Mouse (Mus musculus) liver, embryonic 14.5 days (tissue): ENCODE data around the gene Ssh2. TPM values are rescaled to one million over a fixed set of nuclear protein-coding genes. Genes with fewer than 3 reads are reported as not detected.

Source experiments
- ATAC-seq: fragments of 200-750 bp; cut with Nextera tagmentation; 2 replicates; pipeline ENCODE4 v1.8.0; 2017; ENCODE audit warnings: moderate number of reproducible peaks, mild to moderate bottlenecking, moderate library complexity; ENCODE audit not compliant: insufficient read depth
- DNase-seq, 3 experiments: peaks; one replicate each; pipeline ENCODE4 v3.0.0-alpha.2; 2012 to 2013; ENCODE audit warnings: low read depth in 3 of 3, low spot score in 3 of 3
- H3K27ac ChIP-seq: fragments of 300-500 bp; sonication (generic); 2 replicates; pipeline ENCODE4 v1.5.1; 2014; ENCODE audit warnings: moderate library complexity, mild to moderate bottlenecking, control low read depth, inconsistent platforms
- H3K27me3 ChIP-seq: fragments of 300-500 bp; sonication (generic); 2 replicates; pipeline ENCODE4 v1.6.1; 2014; ENCODE audit warnings: mild to moderate bottlenecking, low read length, moderate library complexity; ENCODE audit not compliant: control insufficient read depth, insufficient read depth
- H3K36me3 ChIP-seq: fragments of 300-500 bp; sonication (generic); replicated peaks from 2 replicates; pipeline ENCODE4 v1.6.1; 2014; ENCODE audit warnings: low read depth; ENCODE audit not compliant: control insufficient read depth, insufficient read depth
- H3K4me1 ChIP-seq, 2 experiments: fragments of 200-500 bp in 1 of 2; fragments of 300-500 bp in 1 of 2; sonication (generic) in 1 of 2; replicated peaks; 2 replicates each; pipeline ENCODE4 v1.6.1; 2012 to 2014; ENCODE audit warnings: antibody characterized with exemption in 1 of 2, inconsistent platforms in 1 of 2, low read length in 1 of 2; ENCODE audit not compliant: control insufficient read depth in 2 of 2, insufficient read depth in 2 of 2
- H3K4me2 ChIP-seq: fragments of 300-500 bp; sonication (generic); 2 replicates; pipeline ENCODE4 v1.6.1; 2014; ENCODE audit warnings: low read depth, mild to moderate bottlenecking, control low read depth, moderate library complexity
- H3K4me3 ChIP-seq, 2 experiments: fragments of 200-500 bp in 1 of 2; fragments of 300-500 bp in 1 of 2; sonication (generic) in 1 of 2; 2 replicates each; pipeline ENCODE4 v1.5.1; 2012 to 2014; ENCODE audit warnings: low read depth in 2 of 2, low read length in 2 of 2, mild to moderate bottlenecking in 2 of 2, control low read depth in 1 of 2, inconsistent platforms in 1 of 2, moderate library complexity in 1 of 2; ENCODE audit not compliant: insufficient read depth in 1 of 2
- H3K9ac ChIP-seq: fragments of 300-500 bp; sonication (generic); replicated peaks from 2 replicates; pipeline ENCODE4 v1.6.1; 2014; ENCODE audit warnings: mild to moderate bottlenecking, control low read depth, moderate library complexity
- H3K9me3 ChIP-seq: fragments of 300-500 bp; sonication (generic); 2 replicates; pipeline ENCODE4 v1.6.1; 2016; ENCODE audit warnings: low read length, mixed read lengths; ENCODE audit not compliant: control insufficient read depth
- CTCF ChIP-seq: IDR thresholded peaks from 2 replicates; pipeline ENCODE4 v1.5.1; 2016; ENCODE audit warnings: antibody characterized with exemption, low read depth, control low read depth
- EP300 ChIP-seq: IDR thresholded peaks from 2 replicates; pipeline ENCODE4 v1.6.1; 2016; ENCODE audit warnings: antibody characterized with exemption, low read depth
- WGBS: fragments of 180-500 bp; shearing (Covaris S2); extraction: QIAGEN DNeasy Blood & Tissue Kit; methylation state at CpG from one replicate; pipeline ENCODE4 v1.1.7; 2014; ENCODE audit not compliant: insufficient replicate concordance; 5-methylcytosine and 5-hydroxymethylcytosine counted together
- polyA plus RNA-seq, 2 experiments: library from polyadenylated mRNA; depleted of rRNA in 1 of 2; stranded (reverse) in 1 of 2; unstranded in 1 of 2; fragments of >200 nt; fragmentation: Nextera tagmentation in 1 of 2; extraction: Ambion mirVana in 1 of 2; gene quantifications; 2 replicates each; pipeline versions ENCODE4 v1.2.1 to v1.2.3; 2012 to 2014

Ssh2 gene
- polyA plus RNA-seq, 2 experiments, result 2.5 to 3.6 TPM

GRCm38 (mm10) chr11:77504377-77504776, 288.3 kb downstream of the Ssh2 start:
- ATAC-seq (no peak), DNase-seq (no peak)
- Histone ChIP-seq H3K4me3 (no peak overlapping the region), H3K27me3 (no peaks in the 10 kb centered on the region), H3K9ac (no peak overlapping the region), H3K9me3 (no peaks in the 10 kb centered on the region), H3K36me3 (no peaks in the 10 kb centered on the region; the same call in none of the 2 replicates), H3K27ac (no peak overlapping the region), H3K4me1 (no peaks in the 10 kb centered on the region; a peak in 2 of 4 replicates), H3K4me2 (no peak overlapping the region)
- TF ChIP-seq CTCF (no peak), EP300 (no peak)
- WGBS, result 88% methylated on average over 19 of the region's 19 CpGs

GRCm38 (mm10) chr11:77505291-77505980, 289.3 kb downstream of the Ssh2 start:
- H3K9me3 ChIP-seq, result no peaks in the 10 kb centered on the region
- H3K4me3 ChIP-seq, result no peak overlapping the region
- H3K4me2 ChIP-seq, result no peak overlapping the region
- no peaks in the 10 kb centered on the region; a peak in 2 of 4 replicates for H3K4me1 ChIP-seq
- no peaks in the 10 kb centered on the region for H3K27me3 ChIP-seq
- H3K27ac ChIP-seq, result no peak overlapping the region
- no peaks in the 10 kb centered on the region; the same call in 1 of the 2 replicates for H3K36me3 ChIP-seq
- no peak overlapping the region for H3K9ac ChIP-seq
- WGBS, result 82% methylated on average over 22 of the region's 22 CpGs
- no peak for DNase-seq
- TF ChIP-seq EP300 (no peak), CTCF (no peak)
- ATAC-seq, result no peak

- no peaks in the 10 kb centered on the region; the same call in 1 of the 2 replicates for H3K36me3 ChIP-seq
These were observed 290.2 kb downstream of the Ssh2 start for GRCm38 (mm10) chr11:77506273-77506672.

GRCm38 (mm10) chr11:77506941-77507340, 290.9 kb downstream of the Ssh2 start:
- 76% methylated on average over 6 of the region's 6 CpGs for WGBS
- H3K4me2 ChIP-seq, result no peak overlapping the region
- TF ChIP-seq EP300, result no peak
- no peak for TF ChIP-seq CTCF
- H3K27ac ChIP-seq, result no peak overlapping the region
- H3K4me1 ChIP-seq, result no peaks in the 10 kb centered on the region; a peak in 2 of 4 replicates
- ATAC-seq (no peak), DNase-seq (no peak)
- H3K27me3 ChIP-seq, result no peaks in the 10 kb centered on the region
- no peak overlapping the region for H3K4me3 ChIP-seq
- H3K36me3 ChIP-seq, result no peaks in the 10 kb centered on the region; the same call in 1 of the 2 replicates
- no peaks in the 10 kb centered on the region for H3K9me3 ChIP-seq
- H3K9ac ChIP-seq, result no peak overlapping the region

More at GRCm38 (mm10) chr11:77506273-77506672, 290.2 kb downstream of the Ssh2 start:
- H3K9me3 ChIP-seq, result no peaks in the 10 kb centered on the region
- TF ChIP-seq EP300 (no peak), CTCF (no peak)
- no peaks in the 10 kb centered on the region; a peak in 2 of 4 replicates for H3K4me1 ChIP-seq
- no peak overlapping the region for H3K9ac ChIP-seq
- no peaks in the 10 kb centered on the region for H3K27me3 ChIP-seq
- ATAC-seq (no peak), DNase-seq (no peak)
- no peak overlapping the region for H3K27ac ChIP-seq
- no peak overlapping the region for H3K4me3 ChIP-seq
- 86% methylated on average over 14 of the region's 14 CpGs for WGBS
- H3K4me2 ChIP-seq, result no peak overlapping the region

GRCm38 (mm10) chr11:77507426-77507825, 291.3 kb downstream of the Ssh2 start:
- DNase-seq (no peak), ATAC-seq (no peak)
- no peak overlapping the region for H3K4me2 ChIP-seq
- no peaks in the 10 kb centered on the region for H3K9me3 ChIP-seq
- H3K27ac ChIP-seq, result no peak overlapping the region
- no peaks in the 10 kb centered on the region for H3K27me3 ChIP-seq
- peaks cover under 1 to 3% of the 10 kb centered on the region in 2 experiments for H3K4me1 ChIP-seq
- H3K4me3 ChIP-seq, result no peak overlapping the region
- no peaks in the 10 kb centered on the region; the same call in 1 of the 2 replicates for H3K36me3 ChIP-seq
- 69% methylated on average over 4 of the region's 4 CpGs for WGBS
- TF ChIP-seq EP300 (no peak), CTCF (no peak)
- H3K9ac ChIP-seq, result no peak overlapping the region
